Mouse (Mus musculus) embryonic facial prominence, embryonic 15.5 days (tissue): Measurements from ENCODE around the gene Hoxc12. TPM values are rescaled to one million over a fixed set of nuclear protein-coding genes. Genes with fewer than 3 reads are reported as not detected.

ENCODE experiments used
- ATAC-seq: fragments of 200-750 bp; cut with Nextera tagmentation; 2 replicates; pipeline ENCODE4 v1.8.0; 2017; ENCODE audit warnings: low read depth, moderate TSS enrichment; ENCODE audit not compliant: insufficient number of reproducible peaks, low FRiP score, low TSS enrichment
- H3K27ac ChIP-seq: fragments of 300-500 bp; sonication (generic); replicated peaks from 2 replicates; pipeline ENCODE4 v1.5.1; 2015; ENCODE audit warnings: mild to moderate bottlenecking, inconsistent platforms
- H3K27me3 ChIP-seq: fragments of 300-500 bp; sonication (generic); 2 replicates; pipeline ENCODE4 v1.6.1; 2015; ENCODE audit warnings: inconsistent platforms
- H3K36me3 ChIP-seq: fragments of 300-500 bp; sonication (generic); 2 replicates; pipeline ENCODE4 v1.6.1; 2015; ENCODE audit warnings: mild to moderate bottlenecking, inconsistent platforms
- H3K4me1 ChIP-seq: fragments of 300-500 bp; sonication (generic); 2 replicates; pipeline ENCODE4 v1.6.1; 2015; ENCODE audit warnings: inconsistent platforms
- H3K4me2 ChIP-seq: fragments of 300-500 bp; sonication (generic); replicated peaks from 2 replicates; pipeline ENCODE4 v1.6.1; 2015; ENCODE audit warnings: mild to moderate bottlenecking, inconsistent platforms
- H3K4me3 ChIP-seq: fragments of 300-500 bp; sonication (generic); replicated peaks from 2 replicates; pipeline ENCODE4 v1.5.1; 2015; ENCODE audit warnings: mild to moderate bottlenecking, inconsistent platforms
- H3K9ac ChIP-seq: fragments of 300-500 bp; sonication (generic); 2 replicates; pipeline ENCODE4 v1.6.1; 2015; ENCODE audit warnings: inconsistent platforms
- H3K9me3 ChIP-seq: fragments of 300-500 bp; sonication (generic); replicated peaks from 2 replicates; pipeline ENCODE4 v1.6.1; 2016; ENCODE audit warnings: inconsistent platforms
- WGBS: fragments of 180-500 bp; shearing (Covaris S2); methylation state at CpG from one replicate; pipeline ENCODE4 v1.1.7; 2015; 5-methylcytosine and 5-hydroxymethylcytosine counted together
- polyA plus RNA-seq: library from polyadenylated mRNA; unstranded; fragments of >200 nt; fragmentation: Nextera tagmentation; extraction: Ambion mirVana; gene quantifications from 2 replicates; pipeline ENCODE4 v1.2.1, GENCODE M21; 2015

Hoxc12 gene
- polyA plus RNA-seq, 1 experiment from 2014 or later: 0.21 TPM

DNA sequence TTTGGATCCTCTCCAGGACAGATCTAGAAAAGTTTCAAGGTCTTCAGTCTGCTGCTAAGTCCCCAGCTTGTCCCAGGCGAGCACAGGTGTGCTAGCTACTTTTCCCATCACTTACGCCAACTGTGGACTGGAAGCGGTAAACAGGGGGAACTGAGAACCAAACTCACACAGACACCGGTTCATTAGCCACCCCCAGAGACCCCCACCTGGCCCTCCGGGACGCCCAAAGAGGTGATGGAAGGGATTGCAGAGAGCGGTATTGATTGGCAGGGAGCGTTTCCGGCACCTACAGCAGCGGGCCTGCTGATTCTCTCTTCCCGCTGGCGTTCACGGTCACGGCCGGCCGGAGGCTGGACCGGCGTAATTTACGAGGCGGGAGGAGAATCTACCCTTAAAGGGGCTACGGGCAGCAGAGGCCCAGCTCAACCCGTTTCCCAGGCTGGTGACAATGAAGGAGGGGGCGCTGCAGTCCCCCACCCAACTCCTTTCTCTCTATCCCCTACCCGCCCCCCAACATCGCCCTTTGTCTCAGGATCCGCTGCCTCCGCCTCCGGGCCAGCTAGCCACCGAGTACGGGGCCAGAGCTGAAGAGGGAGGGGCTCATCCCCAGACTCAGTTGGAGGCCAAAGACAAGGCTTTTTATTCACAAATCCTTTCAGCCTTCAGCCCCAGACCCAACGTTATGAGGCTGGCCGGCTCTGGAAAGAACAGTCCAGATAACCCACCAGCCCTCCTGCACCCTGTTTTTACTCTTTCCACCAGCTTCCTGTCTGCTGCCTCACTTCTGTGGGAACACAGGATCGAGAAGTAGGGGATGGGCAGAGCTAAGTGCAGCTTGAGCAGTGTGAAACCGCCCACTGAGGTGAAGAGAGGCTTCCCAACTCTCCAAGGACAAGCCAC lies 2.9 kb downstream of the Hoxc12 start:
- Histone ChIP-seq H3K4me1 (peaks cover 8% of the 10 kb centered on the region; the same call in 1 of the 2 replicates), H3K36me3 (no peaks in the 10 kb centered on the region), H3K4me2 (no peak overlapping the region), H3K9ac (no peak overlapping the region), H3K9me3 (no peaks in the 10 kb centered on the region), H3K27ac (no peak overlapping the region), H3K4me3 (no peak overlapping the region), H3K27me3 (peaks cover 99% of the 10 kb centered on the region)
- whole genome bisulfite sequencing: under 1% methylated on average over 32 of the region's 34 CpGs
- no peak for ATAC-seq

GRCm38 (mm10) chr15:102942739-102943467 lies 6.3 kb downstream of the Hoxc12 start:
- Histone ChIP-seq H3K9ac (no peak overlapping the region), H3K36me3 (no peaks in the 10 kb centered on the region), H3K9me3 (no peaks in the 10 kb centered on the region), H3K4me3 (0 out of 2 replicates have a peak overlapping the region, but pooled peaks have one; percentile 10), H3K27ac (no peak overlapping the region), H3K4me2 (no peak overlapping the region; the same call in 1 of the 2 replicates), H3K27me3 (peaks cover 100% of the 10 kb centered on the region), H3K4me1 (no peaks in the 10 kb centered on the region)
- WGBS: under 1% methylated on average over 53 of the region's 53 CpGs
- no peak for ATAC-seq

GRCm38 (mm10) chr15:102943468-102943813 lies 6.9 kb downstream of the Hoxc12 start:
- H3K9me3 ChIP-seq: no peaks in the 10 kb centered on the region
- no peak overlapping the region for H3K9ac ChIP-seq
- H3K4me3 ChIP-seq: no peak overlapping the region
- H3K4me1 ChIP-seq: no peaks in the 10 kb centered on the region
- H3K27me3 ChIP-seq: peaks cover 100% of the 10 kb centered on the region
- 2% methylated on average over 5 of the region's 5 CpGs for WGBS
- ATAC-seq: no peak
- no peaks in the 10 kb centered on the region for H3K36me3 ChIP-seq
- H3K27ac ChIP-seq: no peak overlapping the region
- H3K4me2 ChIP-seq: no peak overlapping the region

GRCm38 (mm10) chr15:102945185-102946077 lies 8.9 kb downstream of the Hoxc12 start:
- no peak overlapping the region for H3K9ac ChIP-seq
- no peak for ATAC-seq

GRCm38 (mm10) chr15:102947276-102947675 lies 10.7 kb downstream of the Hoxc12 start:
- ATAC-seq: no peak
- no peaks in the 10 kb centered on the region for H3K4me1 ChIP-seq
- no peak overlapping the region for H3K9ac ChIP-seq
- peaks cover 99% of the 10 kb centered on the region for H3K27me3 ChIP-seq
- 1% methylated on average over 9 of the region's 9 CpGs for WGBS
- H3K36me3 ChIP-seq: no peaks in the 10 kb centered on the region
- no peak overlapping the region for H3K27ac ChIP-seq
- no peak overlapping the region for H3K4me2 ChIP-seq
- H3K9me3 ChIP-seq: no peaks in the 10 kb centered on the region
- no peak overlapping the region for H3K4me3 ChIP-seq

More at GRCm38 (mm10) chr15:102945185-102946077, 8.9 kb downstream of the Hoxc12 start:
- peaks cover 99% of the 10 kb centered on the region for H3K27me3 ChIP-seq
- no peaks in the 10 kb centered on the region for H3K4me1 ChIP-seq
- H3K27ac ChIP-seq: no peak overlapping the region
- no peaks in the 10 kb centered on the region for H3K9me3 ChIP-seq
- WGBS: 10% methylated on average over 22 of the region's 22 CpGs
- no peak overlapping the region for H3K4me2 ChIP-seq
- H3K36me3 ChIP-seq: no peaks in the 10 kb centered on the region
- H3K4me3 ChIP-seq: no peak overlapping the region

DNA sequence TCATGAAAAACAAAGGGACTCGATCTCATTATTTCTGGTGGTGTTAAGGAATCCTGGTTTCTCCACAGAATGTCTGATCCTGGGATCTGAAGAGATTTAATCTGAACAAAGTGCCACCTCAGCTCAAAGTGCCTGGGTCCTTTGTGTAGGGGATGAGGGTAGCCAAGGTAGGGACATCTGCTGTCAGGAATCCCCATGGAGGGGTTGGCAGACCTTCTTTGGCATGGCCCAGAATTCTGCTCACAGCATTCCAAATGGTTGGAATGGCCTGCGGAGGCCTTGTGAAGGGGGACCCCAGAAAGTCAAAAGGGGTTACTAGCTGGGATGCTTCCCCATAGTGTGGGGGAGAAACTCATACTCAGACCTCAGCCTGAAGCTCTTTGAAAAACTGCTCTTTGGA lies 12.3 kb downstream of the Hoxc12 start:
- no peak overlapping the region for H3K9ac ChIP-seq
- ATAC-seq: no peak
- H3K4me3 ChIP-seq: no peak overlapping the region
- no peak overlapping the region for H3K4me2 ChIP-seq
- no peak overlapping the region for H3K27ac ChIP-seq
- no peaks in the 10 kb centered on the region for H3K9me3 ChIP-seq
- H3K4me1 ChIP-seq: no peaks in the 10 kb centered on the region
- H3K27me3 ChIP-seq: peaks cover 99% of the 10 kb centered on the region
- 4% methylated on average over 2 of the region's 2 CpGs for WGBS
- H3K36me3 ChIP-seq: no peaks in the 10 kb centered on the region

- Histone ChIP-seq H3K36me3 (no peaks in the 10 kb centered on the region), H3K9ac (no peak overlapping the region), H3K27ac (no peak overlapping the region), H3K4me1 (no peaks in the 10 kb centered on the region), H3K9me3 (no peaks in the 10 kb centered on the region), H3K4me3 (no peak overlapping the region), H3K27me3 (peaks cover 99% of the 10 kb centered on the region), H3K4me2 (no peak overlapping the region)
- 2% methylated on average over 20 of the region's 20 CpGs for WGBS
- ATAC-seq: no peak
Observed at GRCm38 (mm10) chr15:102949696-102950095, 13.1 kb downstream of the Hoxc12 start.

DNA sequence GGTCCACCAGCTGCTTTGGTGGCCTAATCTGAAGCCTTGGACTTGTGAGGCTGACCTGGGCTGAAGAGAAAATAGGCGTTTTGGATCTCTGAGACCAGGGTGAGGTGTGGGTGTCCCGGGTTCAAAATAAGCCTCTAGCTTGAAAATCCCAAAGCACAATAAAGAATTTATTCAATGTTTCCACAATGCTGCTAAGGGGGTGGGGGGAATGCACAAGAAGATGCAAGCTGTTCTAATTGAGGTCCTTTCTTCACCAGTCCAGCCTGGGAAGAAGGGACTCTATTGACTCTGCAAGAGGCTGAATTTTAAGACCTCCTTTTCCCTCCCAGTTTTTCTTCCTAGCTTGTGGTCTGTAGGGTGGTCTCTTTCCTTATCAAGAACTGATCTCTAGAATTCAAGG lies 14.3 kb downstream of the Hoxc12 start:
- H3K4me2 ChIP-seq: no peak overlapping the region
- no peaks in the 10 kb centered on the region for H3K4me1 ChIP-seq
- no peaks in the 10 kb centered on the region for H3K36me3 ChIP-seq
- ATAC-seq: no peak
- H3K9me3 ChIP-seq: no peaks in the 10 kb centered on the region
- H3K27me3 ChIP-seq: peaks cover 97% of the 10 kb centered on the region
- H3K9ac ChIP-seq: no peak overlapping the region
- 9% methylated on average over 2 of the region's 2 CpGs for WGBS
- no peak overlapping the region for H3K27ac ChIP-seq
- no peak overlapping the region for H3K4me3 ChIP-seq

DNA sequence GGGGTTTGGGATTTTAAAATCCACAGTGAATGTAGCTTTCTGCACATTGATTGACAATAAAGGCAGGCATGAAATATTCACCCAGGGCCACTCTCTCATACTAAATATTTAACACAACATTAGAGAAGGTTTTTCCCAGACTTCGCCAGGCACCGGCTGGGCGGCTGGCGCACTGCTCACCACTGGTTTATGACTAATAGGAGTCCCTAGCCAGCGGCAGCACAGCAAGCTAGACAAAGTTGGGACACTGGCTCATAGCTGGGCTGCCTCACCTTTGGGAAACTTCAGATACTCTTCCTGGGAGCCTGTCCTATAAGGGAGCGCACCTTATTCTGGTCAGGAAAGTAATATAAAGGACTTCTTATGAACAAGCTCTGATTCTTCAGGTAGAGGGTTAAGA lies 17.0 kb downstream of the Hoxc12 start:
- Histone ChIP-seq H3K4me1 (no peaks in the 10 kb centered on the region), H3K4me3 (no peak overlapping the region), H3K27me3 (peaks cover 97% of the 10 kb centered on the region), H3K9me3 (no peaks in the 10 kb centered on the region), H3K36me3 (no peaks in the 10 kb centered on the region), H3K27ac (no peak overlapping the region), H3K9ac (no peak overlapping the region), H3K4me2 (no peak overlapping the region)
- WGBS: 2% methylated on average over 6 of the region's 6 CpGs
- no peak for ATAC-seq

DNA sequence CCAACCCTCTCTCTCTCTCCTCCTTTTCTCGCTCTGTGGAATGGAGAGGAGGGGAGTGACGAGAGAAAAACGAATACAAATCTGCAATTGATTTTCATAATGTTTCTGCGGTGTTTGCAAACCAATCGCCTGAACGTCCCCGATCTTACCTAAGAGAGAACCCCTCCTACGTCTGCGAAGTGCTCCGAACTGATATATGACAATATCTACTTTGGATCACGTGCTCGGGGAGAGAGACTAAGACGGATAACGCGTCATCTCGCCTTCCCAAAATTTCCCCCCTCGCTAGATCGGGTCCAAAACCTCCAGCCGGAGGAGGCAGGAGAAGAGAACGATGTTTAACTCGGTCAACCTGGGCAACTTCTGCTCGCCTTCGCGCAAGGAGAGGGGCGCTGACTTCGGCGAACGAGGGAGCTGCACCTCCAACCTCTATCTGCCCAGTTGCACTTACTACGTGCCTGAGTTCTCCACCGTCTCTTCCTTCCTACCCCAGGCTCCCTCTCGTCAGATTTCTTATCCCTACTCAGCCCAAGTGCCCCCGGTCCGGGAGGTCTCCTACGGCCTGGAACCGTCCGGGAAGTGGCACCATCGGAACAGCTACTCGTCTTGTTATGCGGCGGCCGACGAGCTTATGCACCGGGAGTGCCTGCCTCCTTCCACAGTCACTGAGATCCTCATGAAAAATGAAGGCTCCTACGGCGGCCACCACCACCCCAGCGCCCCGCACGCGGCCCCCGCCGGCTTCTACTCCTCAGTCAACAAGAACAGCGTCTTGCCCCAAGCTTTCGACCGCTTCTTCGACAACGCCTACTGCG lies 17.8 kb downstream of the Hoxc12 start, which contains the start of gene Hoxc11:
Hoxc11 (plus strand) TSS at position 236 of the 815 bp plus-strand sequence.
- Histone ChIP-seq H3K4me1 (no peaks in the 10 kb centered on the region), H3K36me3 (no peaks in the 10 kb centered on the region), H3K27ac (no peak within 1 kb of the TSS), H3K4me3 (no peak within 1 kb of the TSS), H3K27me3 (peaks cover 94% of the 10 kb centered on the region), H3K4me2 (no peak within 1 kb of the TSS), H3K9me3 (no peaks in the 10 kb centered on the region), H3K9ac (no peak within 1 kb of the TSS)
- 1% methylated on average over 57 of the region's 57 CpGs for WGBS
- no peak for ATAC-seq
